Mouse (Mus musculus): ENCODE data around the gene Tbkbp1.
"Not testable (repeated sequence)": the region's sequence is repeated elsewhere in the genome, so short reads cannot be mapped to it uniquely, and the experiment has no call there.

The Tbkbp1 gene

GRCm38 (mm10) chr11:97151343-97151801 lies at the start of gene Tbkbp1:
Tbkbp1 (minus strand) TSS chr11:97151495.
- peak in 1 of 2 experiments; percentile 41 for DNase-seq

DNA sequence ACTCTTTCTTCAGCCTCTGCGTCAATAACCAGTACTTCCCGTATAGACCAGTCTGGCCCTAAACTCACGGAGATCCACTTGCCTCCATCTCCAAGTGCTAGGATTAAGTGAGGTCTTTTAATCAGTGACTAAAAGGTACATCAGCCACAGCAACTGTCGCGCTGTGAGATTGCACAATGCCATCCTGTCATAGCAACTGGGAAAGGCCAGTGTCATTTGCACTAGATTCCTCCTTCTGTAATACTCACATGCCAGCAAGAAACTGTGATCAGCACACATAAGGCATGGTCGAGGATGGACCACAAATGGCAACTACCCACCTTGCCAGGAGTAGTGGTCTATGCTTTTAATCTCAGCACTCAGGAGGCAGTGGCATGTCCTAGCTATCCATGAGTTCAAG lies 48.2 kb upstream of the Tbkbp1 start:
- no peak for DNase-seq

DNA sequence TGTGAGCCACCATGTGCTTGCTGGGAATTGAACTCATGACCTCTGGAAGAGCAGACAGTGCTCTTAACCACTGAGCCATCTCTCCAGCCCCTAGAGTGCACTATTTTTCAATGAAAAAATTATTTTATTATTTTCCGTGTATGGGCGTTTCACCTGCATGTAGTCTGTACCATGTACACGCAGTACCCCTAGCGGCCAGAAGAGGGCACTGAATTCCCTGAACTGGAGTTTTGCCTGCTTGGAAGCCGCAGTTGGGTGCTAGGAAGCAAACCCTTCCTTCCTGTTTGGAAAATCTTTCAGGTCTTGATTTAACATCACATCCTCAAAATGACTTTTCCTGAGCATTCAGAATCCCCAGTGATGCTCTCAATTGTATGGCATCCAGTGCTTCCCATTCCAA lies 47.3 kb upstream of the Tbkbp1 start:
- DNase-seq, result peak; percentile 52 to 68

DNA sequence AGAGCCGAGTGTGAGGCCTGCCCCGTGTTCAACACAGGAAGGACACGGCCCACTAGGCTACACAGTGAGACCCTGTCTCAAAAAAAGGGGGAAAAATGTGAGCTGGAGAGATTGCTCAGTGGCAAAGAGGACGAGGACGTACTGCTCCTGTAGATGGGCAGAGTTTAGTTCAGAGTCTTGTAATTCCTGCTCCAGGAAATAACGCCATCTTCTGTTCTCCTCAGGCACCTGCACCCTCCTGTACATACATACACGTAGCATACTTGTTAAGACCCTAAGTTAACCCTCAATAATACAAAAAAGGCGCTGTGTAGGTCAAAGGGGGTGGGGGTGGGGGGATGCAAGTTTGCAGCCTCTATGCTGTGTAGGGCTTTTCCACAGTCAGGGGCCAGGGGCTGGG lies 45.7 kb upstream of the Tbkbp1 start:
- DNase-seq, result no peak

DNA sequence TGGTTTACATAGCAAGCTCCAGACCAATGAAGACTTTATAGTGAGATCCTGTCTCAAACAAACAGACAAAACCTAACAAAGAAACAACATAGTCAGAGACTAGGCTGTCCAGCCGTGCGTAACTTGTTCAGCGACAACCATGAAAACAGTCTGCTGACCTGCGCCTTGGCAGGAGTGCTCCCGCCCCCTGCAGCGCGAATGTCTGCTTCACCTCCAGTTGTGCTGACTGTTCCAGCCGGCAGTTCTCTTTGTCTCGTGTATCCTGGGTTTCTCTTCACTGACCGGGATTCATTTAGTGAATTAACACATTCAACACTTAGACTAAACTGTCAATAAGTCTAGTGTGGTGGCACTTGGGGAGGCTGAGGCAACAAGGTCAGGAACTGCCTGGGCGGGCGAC lies 45.2 kb upstream of the Tbkbp1 start:
- no peak for DNase-seq

- DNase-seq, result no peak
These were observed 41.3 kb upstream of the Tbkbp1 start for GRCm38 (mm10) chr11:97192621-97192951.

- no peak for DNase-seq
These were observed 40.8 kb upstream of the Tbkbp1 start for GRCm38 (mm10) chr11:97191915-97192620.

- no peak for DNase-seq
These were observed 39.7 kb upstream of the Tbkbp1 start for GRCm38 (mm10) chr11:97190992-97191391.

- not testable (repeated sequence) for DNase-seq
These were observed 38.4 kb upstream of the Tbkbp1 start for GRCm38 (mm10) chr11:97189645-97190044.

- DNase-seq, result no peak
These were observed 37.9 kb upstream of the Tbkbp1 start for GRCm38 (mm10) chr11:97189231-97189630.

- DNase-seq, result no peak
These were observed 37.3 kb upstream of the Tbkbp1 start for GRCm38 (mm10) chr11:97188643-97188955.

GRCm38 (mm10) chr11:97187764-97188642 lies 36.7 kb upstream of the Tbkbp1 start, which contains the start of gene Kpnb1:
Kpnb1 (minus strand) TSS chr11:97187881.
- peak; percentile 99 for DNase-seq

DNA sequence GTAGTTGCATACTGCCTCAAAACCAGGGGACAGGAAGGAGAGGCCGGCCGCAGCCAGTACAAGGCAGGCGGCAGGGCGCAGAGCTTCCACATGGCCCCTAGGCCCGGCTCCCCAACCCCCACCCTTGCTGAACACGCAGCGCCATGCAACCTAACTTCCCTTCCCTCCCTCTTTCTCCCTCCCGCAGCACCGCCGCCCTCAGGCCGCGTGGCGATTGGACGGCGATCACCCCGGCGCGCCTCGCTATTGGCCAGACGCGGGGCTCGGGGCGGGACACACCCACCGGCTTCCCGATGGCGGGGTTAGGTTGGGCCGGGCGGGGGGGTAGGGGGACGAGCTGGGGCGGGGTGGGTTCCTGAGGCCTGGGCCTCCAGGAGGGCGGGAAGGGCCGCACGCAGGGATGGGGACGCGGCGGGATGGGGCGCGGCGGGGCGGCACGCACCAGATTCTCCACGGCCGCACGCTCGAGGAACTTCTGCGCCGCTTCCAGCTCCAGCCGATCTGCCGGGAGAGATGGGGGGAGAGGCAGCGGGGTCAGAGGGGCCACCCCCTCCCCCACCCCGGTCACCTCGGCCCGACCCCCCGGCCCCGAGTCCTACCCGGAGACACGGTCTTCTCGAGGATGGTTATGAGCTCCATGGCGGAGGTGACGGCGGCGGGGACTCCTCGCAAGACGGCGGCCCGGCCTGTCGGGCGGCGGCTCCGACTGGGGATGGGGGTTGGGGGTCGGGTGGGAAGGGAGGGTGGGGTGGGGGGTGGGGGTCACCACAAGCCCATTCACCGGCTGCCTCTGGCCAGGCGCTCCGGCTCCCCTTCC lies 35.9 kb upstream of the Tbkbp1 start:
- DNase-seq, result peak; percentile 98

GRCm38 (mm10) chr11:97185704-97186614 lies 34.7 kb upstream of the Tbkbp1 start:
- DNase-seq, result no peak

DNA sequence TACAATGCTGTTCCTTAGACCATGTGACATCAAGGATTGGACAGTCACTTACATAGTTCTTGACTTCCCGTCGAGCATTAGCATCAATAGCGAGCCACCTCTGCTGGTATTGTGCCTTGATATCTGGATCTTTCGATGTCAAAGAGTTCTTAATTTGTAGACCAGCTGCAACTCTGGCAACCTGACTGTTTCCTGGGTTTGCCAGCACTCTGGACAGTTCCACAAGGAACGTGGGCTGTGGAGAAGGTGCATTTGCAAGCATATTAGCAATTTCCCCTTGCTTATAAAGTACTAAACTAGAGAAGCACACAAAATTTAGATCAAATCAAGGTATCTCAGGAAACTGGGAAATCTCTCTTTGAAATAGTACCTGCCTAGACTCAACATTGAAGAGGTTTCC lies 33.6 kb upstream of the Tbkbp1 start:
- no peak for DNase-seq

- DNase-seq, result no peak
These were observed 31.2 kb upstream of the Tbkbp1 start for GRCm38 (mm10) chr11:97182446-97182845.

- no peak for DNase-seq
These were observed 29.8 kb upstream of the Tbkbp1 start for GRCm38 (mm10) chr11:97181061-97181460.

- no peak for DNase-seq
These were observed 26.9 kb upstream of the Tbkbp1 start for GRCm38 (mm10) chr11:97178198-97178597.

GRCm38 (mm10) chr11:97176851-97177250 lies 25.6 kb upstream of the Tbkbp1 start:
- peak; percentile 9 to 52 for DNase-seq

DNA sequence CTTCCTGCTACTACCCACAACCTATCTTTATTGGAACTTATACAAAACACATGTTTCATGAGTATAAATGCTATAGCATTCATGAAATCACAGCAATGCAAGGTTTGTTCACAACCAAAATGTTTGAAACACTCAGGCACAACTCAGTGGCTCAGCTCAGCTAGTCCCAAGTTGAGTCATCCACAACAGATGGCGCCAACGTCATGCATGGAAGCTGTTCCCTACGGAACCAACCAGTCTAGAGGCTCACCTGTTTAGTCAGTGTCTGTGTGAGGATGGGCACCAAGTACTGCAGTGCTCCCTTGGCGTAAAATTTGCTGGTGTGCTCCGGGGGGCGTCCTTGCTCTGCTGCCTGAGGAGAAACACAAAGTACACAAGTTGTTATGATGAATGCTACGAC lies 24.2 kb upstream of the Tbkbp1 start:
- no peak for DNase-seq

DNA sequence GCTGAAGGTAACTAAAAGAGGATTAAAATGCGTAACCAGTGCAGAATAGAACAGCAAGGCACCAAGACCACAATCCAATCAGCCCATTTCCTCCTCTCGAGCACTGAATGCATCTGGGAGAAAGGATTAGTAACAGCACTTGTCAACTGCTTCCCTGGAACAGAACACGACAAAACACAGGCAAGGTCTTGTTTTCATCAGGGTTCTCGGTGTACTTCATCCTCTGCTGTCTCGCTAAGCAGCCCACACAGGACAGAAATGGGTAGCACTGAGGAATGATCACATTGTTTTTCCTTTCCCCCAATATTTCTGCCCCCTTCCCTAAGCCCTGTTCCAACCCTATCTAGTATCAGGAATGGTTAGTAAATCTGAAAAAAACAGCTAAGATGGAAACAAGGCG lies 9.0 kb upstream of the Tbkbp1 start:
- DNase-seq, result no peak

DNA sequence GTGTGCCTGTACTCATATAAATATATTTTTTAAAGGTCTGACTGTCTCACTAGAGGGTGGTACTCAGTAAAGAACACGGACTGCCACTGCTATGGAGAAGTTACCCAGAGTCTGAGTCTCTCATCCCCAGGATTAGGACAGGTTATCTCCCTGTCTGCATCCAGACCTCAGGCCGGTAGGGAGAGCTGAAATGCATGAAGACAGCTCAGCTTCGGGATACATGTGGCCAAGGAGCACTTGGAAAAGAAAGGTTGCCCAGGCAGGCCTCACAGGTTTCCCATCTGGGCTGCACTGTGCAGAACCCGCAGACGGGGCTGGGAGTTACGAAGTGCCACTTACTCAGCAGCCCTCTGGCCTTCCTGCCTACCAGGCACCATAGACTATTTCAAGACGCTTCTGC lies 5.7 kb upstream of the Tbkbp1 start:
- no peak for DNase-seq
